Mouse (Mus musculus): ENCODE measurements around the gene Pigo. TPM values are rescaled to one million over a fixed set of nuclear protein-coding genes. Genes with fewer than 3 reads are reported as not detected.

The Pigo gene
- polyA plus RNA-seq, 3 experiments from 2014 or later = 10.5 to 22.3 (median 12.0) TPM

DNA sequence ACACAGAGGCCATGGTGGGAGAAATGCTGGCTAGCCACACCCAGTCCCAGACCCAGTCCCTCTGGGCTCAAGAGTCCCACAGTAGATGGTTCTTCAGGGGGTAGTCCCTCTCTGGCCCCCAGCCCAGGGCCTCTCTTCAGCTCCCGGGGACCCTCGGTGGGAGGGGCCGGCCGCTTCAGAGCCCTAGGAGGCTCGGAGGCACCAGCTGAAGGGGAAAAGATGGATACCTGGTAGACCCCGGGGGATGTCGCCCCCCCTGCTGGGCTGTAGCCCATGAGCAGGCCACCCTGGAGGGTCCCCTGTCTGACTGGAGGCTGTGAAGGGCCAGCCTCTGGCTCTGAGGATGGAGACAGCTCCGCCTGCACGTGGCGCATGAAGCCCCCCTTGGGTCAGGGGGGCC, 10.7 kb upstream of the Pigo start:
- no peak for ATAC-seq

- no peak for ATAC-seq
These were observed 10.2 kb upstream of the Pigo start for GRCm38 (mm10) chr4:43035851-43036250.

GRCm38 (mm10) chr4:43033481-43033880, 7.9 kb upstream of the Pigo start:
- no peak for ATAC-seq

DNA sequence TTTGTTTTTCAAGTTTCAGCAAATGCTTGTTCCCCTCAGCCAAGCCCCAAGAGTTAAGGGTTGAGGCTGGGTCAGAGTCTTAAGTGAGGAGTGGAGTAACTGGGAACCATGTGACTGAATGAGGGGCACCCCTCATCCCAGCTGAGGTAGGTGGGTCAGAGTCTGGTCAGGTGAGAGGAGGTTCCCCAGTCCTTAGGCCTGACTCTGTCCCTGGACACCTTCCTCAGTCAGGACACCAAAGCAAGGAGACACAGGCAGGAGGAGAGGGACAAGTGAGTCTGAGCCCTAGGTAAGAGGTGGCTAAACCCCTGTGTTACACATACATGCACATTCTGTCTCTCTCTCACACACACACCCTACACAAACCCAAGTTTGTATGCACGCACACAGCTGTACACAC, 6.9 kb upstream of the Pigo start:
- no peak for ATAC-seq

DNA sequence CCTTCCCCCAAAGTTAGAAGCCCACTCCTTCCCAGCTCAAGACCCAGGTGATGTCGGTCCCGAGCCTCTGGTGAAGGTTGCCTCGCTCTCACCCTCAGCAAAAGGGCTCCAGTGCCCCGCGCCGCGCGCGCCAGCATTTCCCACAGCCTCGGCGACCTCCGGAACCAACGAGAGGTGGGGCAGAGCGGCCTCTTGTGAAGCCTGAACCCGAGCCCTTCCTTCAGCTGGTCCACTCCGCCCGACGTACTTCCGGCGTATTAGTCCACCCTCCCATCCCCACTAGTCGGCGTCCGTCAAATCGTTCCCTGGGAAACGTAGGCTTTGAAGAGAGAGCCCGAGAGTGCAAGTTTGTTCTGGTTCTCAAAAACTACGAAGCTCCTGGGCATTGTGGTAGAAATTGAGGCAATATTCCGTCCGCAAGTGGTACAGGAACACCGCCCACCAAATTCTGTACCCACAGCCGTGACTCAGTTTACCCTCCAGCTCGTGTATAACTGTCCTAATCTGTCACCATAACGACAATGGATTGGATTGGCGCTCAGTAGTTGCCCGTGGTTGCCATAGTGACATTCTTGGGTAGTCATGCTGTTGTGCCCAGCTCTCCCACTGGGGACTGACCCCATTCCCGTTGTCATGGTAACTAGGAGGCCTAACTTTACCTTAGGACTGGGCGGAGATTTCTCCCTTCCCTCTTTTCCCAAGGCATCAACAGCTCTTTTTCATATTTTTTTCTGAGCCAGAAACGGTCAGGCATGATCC, 5.8 kb upstream of the Pigo start, which contains the start of gene Stoml2:
Stoml2 (minus strand) TSS at position 474 of the 759 bp plus-strand sequence.
- peak; percentile 93 for ATAC-seq

DNA sequence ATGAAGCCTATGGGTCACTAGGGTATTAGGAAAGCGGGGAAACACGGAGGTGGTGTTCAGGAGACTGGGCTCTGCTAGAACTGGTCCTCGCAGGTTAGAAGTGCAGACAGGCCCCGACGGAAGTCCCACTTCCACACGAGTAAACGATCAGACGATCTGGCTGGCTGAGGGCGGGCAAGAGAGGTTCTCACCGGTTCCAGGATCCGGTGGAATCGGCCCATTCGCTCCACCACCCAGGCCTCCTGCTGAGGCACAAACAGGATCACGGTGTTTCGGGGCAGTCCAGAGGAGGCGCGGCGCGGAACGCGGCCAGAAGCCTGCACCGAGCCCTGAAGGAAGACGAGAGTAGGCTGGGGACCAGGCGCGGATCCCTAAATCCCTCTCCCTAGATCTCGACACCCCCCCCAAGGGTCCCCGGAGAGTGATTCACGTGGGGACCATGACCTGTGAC, 5.2 kb upstream of the Pigo start:
- ATAC-seq = peak; percentile 37

DNA sequence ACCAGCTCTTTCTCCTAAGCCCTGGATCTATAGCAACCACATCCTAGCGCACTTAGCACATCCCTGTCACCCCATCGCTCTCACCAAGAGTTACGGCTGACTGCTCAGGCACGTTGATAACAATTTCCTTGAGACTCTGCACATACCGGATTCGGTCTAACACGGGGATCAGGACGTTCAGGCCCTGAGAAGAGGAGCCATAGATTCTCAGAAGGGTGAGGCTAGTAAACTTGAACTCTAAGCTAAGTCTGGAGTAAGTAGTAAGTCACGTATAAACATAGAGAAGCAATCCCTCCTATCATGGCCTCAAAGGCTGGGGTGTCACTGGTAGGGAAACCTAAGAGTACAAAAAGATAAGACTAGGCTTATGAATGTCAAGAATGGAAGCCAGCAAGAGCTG, 4.7 kb upstream of the Pigo start:
- ATAC-seq = no peak

GRCm38 (mm10) chr4:43029749-43030148, 4.1 kb upstream of the Pigo start:
- ATAC-seq = no peak

DNA sequence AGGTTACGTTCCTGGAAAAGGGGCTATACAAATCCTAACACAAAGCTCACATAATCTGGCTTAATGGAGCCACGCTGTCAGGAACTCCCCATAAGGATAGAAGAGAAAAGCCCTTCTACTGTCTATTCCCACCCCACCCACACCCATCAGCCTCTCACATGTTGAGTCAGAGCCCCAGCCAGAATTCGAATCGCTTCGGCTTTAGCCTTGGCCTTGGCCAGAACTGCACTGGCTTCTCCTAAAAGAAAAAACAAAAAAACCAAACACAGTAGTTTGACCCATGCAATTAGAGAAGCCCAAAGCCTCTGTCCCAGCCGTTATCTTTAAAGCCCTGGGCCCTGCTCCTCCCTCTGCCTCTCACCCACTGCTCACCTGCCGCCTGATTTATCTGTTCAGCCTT, 3.5 kb upstream of the Pigo start:
- ATAC-seq = no peak

DNA sequence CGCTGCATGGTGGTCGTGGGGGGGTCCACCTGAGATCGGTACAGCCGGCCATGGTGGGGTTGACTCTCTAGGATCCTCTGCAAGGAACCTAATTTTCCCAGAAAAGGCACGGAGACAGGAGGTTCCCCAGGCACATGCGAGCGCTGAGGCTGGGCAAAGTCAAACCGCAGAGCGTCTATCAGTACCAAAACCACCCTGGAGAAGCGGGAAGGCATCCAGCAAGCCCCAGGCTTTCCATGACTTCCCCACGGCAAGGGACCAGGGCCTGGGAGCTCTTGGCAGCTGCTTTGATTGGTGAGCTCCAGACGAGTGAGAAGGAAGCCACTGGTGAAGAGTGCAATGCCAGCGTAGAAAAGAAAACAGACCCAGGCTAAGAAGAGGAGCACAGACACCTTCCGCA, 946 bp downstream of the Pigo start:
- no peak for ATAC-seq

- ATAC-seq = no peak
These were observed 4.3 kb downstream of the Pigo start for GRCm38 (mm10) chr4:43021341-43021740.

- ATAC-seq = no peak
These were observed 4.7 kb downstream of the Pigo start for GRCm38 (mm10) chr4:43020876-43021275.

DNA sequence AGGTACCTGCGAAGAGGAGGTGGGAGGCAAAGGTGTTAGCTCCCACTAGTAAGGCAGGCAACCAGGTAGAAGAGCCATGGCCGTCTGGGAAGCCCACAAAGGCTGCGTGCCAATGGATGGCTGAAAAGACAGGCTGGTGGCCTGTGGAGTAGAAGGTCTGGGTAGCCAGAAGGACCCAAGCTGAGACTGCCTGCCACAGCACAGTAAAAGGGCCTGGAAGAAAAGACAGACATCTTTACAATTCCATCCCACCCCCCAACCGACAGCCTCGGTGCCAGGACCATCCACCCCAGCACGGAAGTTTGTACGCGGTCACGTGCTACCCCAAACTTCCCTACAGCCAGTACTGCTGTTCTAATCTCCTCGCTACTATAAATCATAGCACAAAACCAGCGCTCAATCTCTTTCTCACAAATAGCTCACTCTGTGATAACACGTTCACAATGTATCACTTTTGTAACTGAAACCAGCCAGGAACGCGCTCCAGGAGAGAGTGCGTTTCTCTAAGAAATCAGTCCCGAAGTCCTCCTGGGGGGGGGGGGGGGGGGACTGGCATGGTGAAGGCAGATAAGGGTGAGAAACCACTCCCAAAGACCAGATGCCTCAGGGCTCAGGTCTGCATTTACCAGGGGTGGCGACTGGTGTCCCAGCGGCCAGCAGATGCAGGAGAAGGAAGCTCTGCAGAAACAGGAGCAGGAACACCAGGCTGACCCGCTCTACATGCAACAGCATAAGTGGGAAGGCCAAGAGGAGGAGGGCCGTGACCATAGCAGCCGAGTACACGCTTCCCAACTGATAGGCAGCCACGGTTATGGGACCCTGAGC, 5.8 kb downstream of the Pigo start:
- ATAC-seq = no peak

DNA sequence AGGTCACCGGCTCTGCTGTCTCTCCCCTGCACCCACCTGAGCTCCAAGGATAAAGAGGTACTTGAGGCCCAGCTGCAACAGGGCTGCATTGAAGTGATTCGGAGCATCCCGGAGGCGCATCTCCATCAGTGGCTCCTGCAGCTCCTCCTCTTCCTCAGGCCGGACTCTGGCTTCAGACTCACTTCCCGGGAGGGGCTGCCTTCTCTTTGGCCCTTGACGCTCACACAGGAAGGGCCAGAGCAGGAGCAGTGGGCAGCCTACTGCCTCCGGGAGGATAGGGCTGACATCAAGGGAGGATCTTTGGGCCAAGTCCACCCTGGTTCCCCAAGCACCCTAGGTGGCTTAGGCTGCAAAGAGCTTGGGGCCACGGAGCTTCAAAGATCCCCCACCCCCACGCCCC, 6.4 kb downstream of the Pigo start:
- ATAC-seq = no peak

GRCm38 (mm10) chr4:43018156-43018555, 7.5 kb downstream of the Pigo start:
- ATAC-seq = no peak

DNA sequence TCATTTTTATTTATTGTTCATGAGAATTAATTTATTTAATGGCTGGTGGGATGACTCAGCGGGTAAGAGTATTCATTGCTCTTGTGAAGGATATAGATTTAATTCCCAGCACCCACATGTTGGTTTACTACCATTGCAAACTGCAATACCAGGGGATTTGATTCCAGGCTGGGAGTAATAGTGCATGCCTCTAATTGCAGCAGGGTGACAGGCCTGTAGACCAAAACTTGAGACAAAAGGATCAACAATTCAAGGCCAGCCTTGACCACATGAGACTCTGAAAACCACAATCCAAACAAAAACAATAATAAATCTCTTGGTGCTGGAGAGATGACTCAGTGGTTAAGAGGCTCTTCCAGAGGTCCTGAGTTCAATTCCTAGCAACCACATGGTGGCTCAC, 13.5 kb downstream of the Pigo start:
- no peak for ATAC-seq

DNA sequence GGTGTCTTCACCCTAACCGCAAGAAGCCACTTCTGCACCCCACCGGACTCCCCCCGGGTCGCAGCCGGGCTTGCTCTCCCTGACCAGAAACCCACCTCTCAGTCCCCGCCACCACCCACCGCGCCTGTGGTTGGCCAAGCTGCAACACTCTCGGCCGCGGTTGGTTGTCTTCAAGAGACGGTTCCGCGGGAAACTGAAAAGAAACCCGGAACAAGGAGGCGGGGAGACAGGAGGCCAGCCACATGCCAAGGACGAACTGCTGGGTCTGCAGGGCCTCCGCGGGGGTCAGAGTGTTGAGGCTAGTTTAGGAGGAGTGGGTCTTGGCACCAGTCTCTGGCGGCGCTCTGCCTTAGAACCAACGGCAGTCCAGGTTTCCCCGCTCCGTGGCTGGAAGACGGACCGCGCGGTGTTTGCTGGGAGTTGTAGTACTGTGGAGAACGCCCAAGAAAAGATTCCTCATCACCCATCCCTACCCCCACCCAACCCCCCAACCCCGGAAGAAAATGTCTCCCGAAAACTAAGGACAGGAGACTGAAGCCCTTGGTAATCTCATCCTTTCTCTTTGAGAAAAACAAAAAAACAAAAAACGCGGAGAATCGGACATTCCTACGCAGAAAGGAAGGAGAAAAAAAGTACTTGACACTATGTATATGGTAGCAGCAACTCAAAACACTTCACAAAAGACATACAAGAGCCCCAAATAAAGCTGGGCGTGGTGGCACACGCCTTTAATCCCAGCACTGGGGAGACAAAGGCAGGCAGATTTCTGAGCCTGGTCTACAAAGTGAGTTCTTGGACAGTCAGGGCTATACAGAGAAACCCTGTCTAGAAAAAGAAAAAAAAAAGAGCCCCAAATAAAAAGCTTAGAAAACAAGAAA, 15.2 kb downstream of the Pigo start, which contains the start of gene Fancg:
Fancg (minus strand) TSS at position 346 of the 878 bp plus-strand sequence.
- peak; percentile 90 for ATAC-seq

DNA sequence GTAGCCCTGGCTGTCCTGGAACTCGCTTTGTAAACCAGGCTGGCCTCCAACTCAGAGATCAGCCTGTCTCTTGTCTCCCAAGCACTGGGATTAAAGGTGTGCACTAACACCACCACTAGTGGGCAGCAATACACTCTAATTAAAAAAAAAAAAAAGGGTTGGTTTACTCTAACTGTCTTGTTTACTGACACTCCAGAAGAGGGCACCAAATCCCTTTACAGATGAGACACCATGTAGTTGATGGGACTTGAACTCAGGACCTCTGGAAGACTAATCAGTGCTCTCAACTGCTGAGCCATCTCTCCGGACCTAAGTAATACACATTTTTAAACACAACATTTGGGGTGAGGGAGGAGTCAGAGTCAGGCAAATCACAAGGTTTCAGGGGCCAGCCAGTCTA, 19.9 kb downstream of the Pigo start:
- ATAC-seq = peak; percentile 66

DNA sequence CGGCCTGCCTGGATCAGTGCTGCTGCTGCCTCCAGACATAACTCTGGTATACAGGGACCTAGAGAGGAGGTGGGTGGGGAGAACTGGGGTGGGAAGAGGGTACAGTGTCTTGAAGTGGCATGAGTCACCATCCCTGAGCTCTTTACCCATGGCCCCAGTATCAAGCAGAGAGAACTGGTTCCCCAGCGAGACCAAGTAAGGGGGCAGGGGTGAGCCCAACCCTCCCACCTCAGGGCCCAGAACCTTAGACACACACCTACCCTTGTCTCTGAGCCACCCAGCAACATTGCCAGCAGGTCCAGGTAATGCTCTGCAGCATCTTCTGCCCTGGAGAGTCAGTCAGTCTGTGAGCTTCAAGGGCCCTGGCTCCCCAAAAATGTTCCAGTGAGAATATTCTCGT, 20.7 kb downstream of the Pigo start:
- ATAC-seq = no peak

DNA sequence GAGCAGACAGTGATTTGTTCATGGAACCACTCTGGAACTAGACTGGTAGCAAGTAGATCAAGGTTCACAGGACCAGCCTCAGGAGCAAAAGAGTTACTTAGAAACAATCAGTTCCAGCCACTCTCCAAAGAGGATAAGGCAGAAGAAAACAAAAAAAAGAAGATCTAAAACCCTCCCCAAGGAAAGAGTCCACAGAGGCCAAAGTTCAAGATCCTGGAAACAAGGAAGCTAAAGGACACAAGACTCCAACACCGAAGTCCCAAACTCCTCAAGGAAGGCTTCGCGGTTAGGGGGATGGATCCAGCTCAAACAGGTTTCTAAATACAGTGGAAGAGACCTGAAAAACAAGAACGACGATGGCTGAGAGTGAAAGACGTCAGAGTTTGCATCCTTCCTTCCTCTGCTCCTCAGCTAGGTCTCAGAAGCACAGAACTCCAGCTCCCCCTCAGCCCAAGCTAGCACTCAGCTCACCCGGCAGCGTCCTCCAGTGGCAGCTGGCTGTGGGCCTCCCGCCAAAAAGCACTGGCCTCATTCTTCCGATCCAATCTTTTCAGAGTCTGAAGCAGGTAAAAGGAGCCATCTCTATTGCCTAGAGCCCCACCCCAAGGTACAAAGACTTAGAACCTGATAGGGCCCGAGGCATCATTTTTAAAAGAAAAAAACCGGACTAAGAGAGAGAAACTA, 22.7 kb downstream of the Pigo start:
- no peak for ATAC-seq

GRCm38 (mm10) chr4:43001272-43001671, 24.3 kb downstream of the Pigo start:
- no peak for ATAC-seq

Data from inflammation-experienced regulatory T-cells, adult 6 months (primary cell).